Mouse (Mus musculus) lung, postnatal 14 days (tissue): ENCODE measurements at regions not wholly inside any gene's neighbourhood (a gene's known extent, or its start where the extent isn't known, plus 50 kb on each side); places are given as distances from the start of the nearest gene placed in this dataset.

Experiments used
- DNase-seq: peaks from one replicate; pipeline ENCODE4 v3.0.0; 2021

GRCm38 (mm10) chr11:7944373-7944772, 720.0 kb downstream of the Tns3 start:
- no peak for DNase-seq

- no peak for DNase-seq
Observed at GRCm38 (mm10) chr11:7933611-7934010, 719.9 kb upstream of the Igfbp3 start.

- no peak for DNase-seq
Observed at GRCm38 (mm10) chr11:7932638-7933037, 718.9 kb upstream of the Igfbp3 start.

GRCm38 (mm10) chr11:7931064-7931797, 717.5 kb upstream of the Igfbp3 start:
- no peak for DNase-seq

- no peak for DNase-seq
Observed at GRCm38 (mm10) chr11:7927676-7928075, 714.0 kb upstream of the Igfbp3 start.

- no peak for DNase-seq
Observed at GRCm38 (mm10) chr11:7912036-7912435, 698.3 kb upstream of the Igfbp3 start.

GRCm38 (mm10) chr11:7900266-7900665, 686.5 kb upstream of the Igfbp3 start:
- no peak for DNase-seq

- no peak for DNase-seq
Observed at GRCm38 (mm10) chr11:7898204-7898603, 684.5 kb upstream of the Igfbp3 start.

GRCm38 (mm10) chr11:7880506-7880905, 666.8 kb upstream of the Igfbp3 start:
- no peak for DNase-seq

- no peak for DNase-seq
Observed at GRCm38 (mm10) chr11:7864116-7864515, 650.4 kb upstream of the Igfbp3 start.

GRCm38 (mm10) chr11:7863711-7864110, 650.0 kb upstream of the Igfbp3 start:
- no peak for DNase-seq

- peak; percentile 21 for DNase-seq
Observed at GRCm38 (mm10) chr11:7862547-7862946, 648.8 kb upstream of the Igfbp3 start.

- DNase-seq = no peak
Observed at GRCm38 (mm10) chr11:7852612-7853011, 638.9 kb upstream of the Igfbp3 start.

GRCm38 (mm10) chr11:7838311-7839237, 624.9 kb upstream of the Igfbp3 start:
- DNase-seq = peak; percentile 53

GRCm38 (mm10) chr11:7837486-7837885, 623.8 kb upstream of the Igfbp3 start:
- no peak for DNase-seq

GRCm38 (mm10) chr11:7834151-7834550, 620.4 kb upstream of the Igfbp3 start:
- no peak for DNase-seq

- DNase-seq = no peak
Observed at GRCm38 (mm10) chr11:7832376-7832775, 618.7 kb upstream of the Igfbp3 start.

GRCm38 (mm10) chr11:7829770-7830169, 616.0 kb upstream of the Igfbp3 start:
- no peak for DNase-seq

GRCm38 (mm10) chr11:7828001-7828400, 614.3 kb upstream of the Igfbp3 start:
- DNase-seq = no peak

- no peak for DNase-seq
Observed at GRCm38 (mm10) chr11:7827402-7827801, 613.7 kb upstream of the Igfbp3 start.

- DNase-seq = peak; percentile 46
Observed at GRCm38 (mm10) chr11:7815750-7816149, 602.0 kb upstream of the Igfbp3 start.

GRCm38 (mm10) chr11:7814556-7814955, 600.8 kb upstream of the Igfbp3 start:
- no peak for DNase-seq

- DNase-seq = no peak
Observed at GRCm38 (mm10) chr11:7812436-7812835, 598.7 kb upstream of the Igfbp3 start.

GRCm38 (mm10) chr11:7809741-7810140, 596.0 kb upstream of the Igfbp3 start:
- no peak for DNase-seq
